Mouse (Mus musculus): ENCODE results near the gene Gm42417. TPM values are rescaled to one million over a fixed set of nuclear protein-coding genes. Genes with fewer than 3 reads are reported as not detected.
A peak's percentile ranks its signal among the peaks of the same experiment; 100 is the strongest.

Gm42417 gene
- polyA plus RNA-seq, 1 experiment from 2014 or later: not detected

DNA sequence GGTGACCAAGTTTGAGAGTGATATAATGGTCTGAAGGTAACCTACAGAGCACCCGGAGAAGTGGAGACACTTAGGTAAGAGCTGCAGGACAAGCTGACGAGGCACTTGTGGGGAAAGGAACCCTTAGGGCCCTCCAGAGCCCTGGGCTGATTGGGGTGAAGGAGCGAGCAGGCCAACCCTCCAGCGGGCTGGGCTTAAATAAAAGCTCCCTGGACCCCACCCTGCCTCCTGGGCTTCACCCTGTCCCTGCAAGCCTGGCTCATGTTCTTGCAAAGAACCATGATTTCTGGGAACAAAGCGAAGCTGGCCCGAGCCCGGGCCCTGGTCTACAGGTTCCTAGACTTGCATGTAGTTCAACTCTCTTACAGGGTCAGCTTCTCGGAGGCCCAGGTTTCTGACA is 34.3 kb upstream of the Gm42417 start:
- H3K27ac ChIP-seq (ENCODE audit: low read depth): peak overlapping the region; percentile 12; the same call in 1 of the 2 replicates
- peaks cover 18% of the 10 kb centered on the region for H3K4me1 ChIP-seq (ENCODE audit: insufficient read depth)
- H3K9me3 ChIP-seq (ENCODE audit: low read length): no peaks in the 10 kb centered on the region
- no peaks in the 10 kb centered on the region for H3K36me3 ChIP-seq (replicated peaks; ENCODE audit: insufficient read depth, low read length)
- WGBS (ENCODE audit: insufficient replicate concordance): 79% methylated on average over 8 of the region's 8 CpGs
- ATAC-seq (no peak), DNase-seq (no peak)
- H3K4me3 ChIP-seq (ENCODE audit: low read depth, low read length): no peak overlapping the region
- H3K9ac ChIP-seq (replicated peaks): no peak overlapping the region
- no peak overlapping the region for H3K4me2 ChIP-seq (ENCODE audit: low read depth, low read length)
- H3K27me3 ChIP-seq (ENCODE audit: insufficient read depth, low read length): 0 out of 2 replicates have a peak, but pooled peaks cover 2% of the 10 kb centered on the region
- no peak for TF ChIP-seq EP300 (IDR thresholded peaks at IDR 0.05; ENCODE audit: low read depth)
- no peak for TF ChIP-seq CTCF (IDR thresholded peaks at IDR 0.05; ENCODE audit: low read depth)

- ATAC-seq: no peak
- TF ChIP-seq CTCF (IDR thresholded peaks at IDR 0.05; ENCODE audit: low read depth) (no peak), EP300 (IDR thresholded peaks at IDR 0.05; ENCODE audit: low read depth) (no peak)
- Histone ChIP-seq H3K4me3 (ENCODE audit: low read depth, low read length) (no peak overlapping the region), H3K9ac (replicated peaks) (no peak overlapping the region), H3K4me2 (ENCODE audit: low read depth, low read length) (no peak overlapping the region), H3K27ac (ENCODE audit: low read depth) (peak overlapping the region; percentile 74; the same call in 1 of the 2 replicates), H3K36me3 (replicated peaks; ENCODE audit: insufficient read depth, low read length) (no peaks in the 10 kb centered on the region), H3K4me1 (ENCODE audit: insufficient read depth) (peaks cover 18% of the 10 kb centered on the region), H3K27me3 (ENCODE audit: insufficient read depth, low read length) (no peaks in the 10 kb centered on the region), H3K9me3 (ENCODE audit: low read length) (no peaks in the 10 kb centered on the region)
- WGBS (ENCODE audit: insufficient replicate concordance): 67% methylated on average over 1 of the region's 1 CpGs
- no peak for DNase-seq
These were observed 33.5 kb upstream of the Gm42417 start for GRCm38 (mm10) chr1:36572709-36573108.

- Histone ChIP-seq H3K9ac (replicated peaks) (no peak overlapping the region), H3K4me2 (ENCODE audit: low read depth, low read length) (no peak overlapping the region), H3K27ac (ENCODE audit: low read depth) (peak overlapping the region; percentile 74; the same call in 1 of the 2 replicates), H3K36me3 (replicated peaks; ENCODE audit: insufficient read depth, low read length) (no peaks in the 10 kb centered on the region), H3K4me3 (ENCODE audit: low read depth, low read length) (no peak overlapping the region), H3K9me3 (ENCODE audit: low read length) (no peaks in the 10 kb centered on the region), H3K4me1 (ENCODE audit: insufficient read depth) (peaks cover 18% of the 10 kb centered on the region), H3K27me3 (ENCODE audit: insufficient read depth, low read length) (no peaks in the 10 kb centered on the region)
- 73% methylated on average over 2 of the region's 2 CpGs for WGBS (ENCODE audit: insufficient replicate concordance)
- ATAC-seq (peak; percentile 2; the same call in 1 of the 2 replicates), DNase-seq (no peak)
- TF ChIP-seq EP300 (IDR thresholded peaks at IDR 0.05; ENCODE audit: low read depth) (no peak), CTCF (IDR thresholded peaks at IDR 0.05; ENCODE audit: low read depth) (no peak)
These were observed 33.0 kb upstream of the Gm42417 start for GRCm38 (mm10) chr1:36572140-36572700.

- Histone ChIP-seq H3K36me3 (replicated peaks; ENCODE audit: insufficient read depth, low read length) (no peaks in the 10 kb centered on the region), H3K9me3 (ENCODE audit: low read length) (no peaks in the 10 kb centered on the region), H3K9ac (replicated peaks) (no peak overlapping the region), H3K4me2 (ENCODE audit: low read depth, low read length) (no peak overlapping the region), H3K4me1 (ENCODE audit: insufficient read depth) (peaks cover 18% of the 10 kb centered on the region), H3K4me3 (ENCODE audit: low read depth, low read length) (no peak overlapping the region), H3K27ac (ENCODE audit: low read depth) (peak overlapping the region; percentile 74; the same call in 1 of the 2 replicates), H3K27me3 (ENCODE audit: insufficient read depth, low read length) (no peaks in the 10 kb centered on the region)
- WGBS (ENCODE audit: insufficient replicate concordance): 25% methylated on average over 6 of the region's 6 CpGs
- DNase-seq (peak; percentile 64), ATAC-seq (peak; percentile 78)
- TF ChIP-seq CTCF (IDR thresholded peaks at IDR 0.05; ENCODE audit: low read depth): no peak
- peak; percentile 63 for TF ChIP-seq EP300 (IDR thresholded peaks at IDR 0.05; ENCODE audit: low read depth)
These were observed 32.4 kb upstream of the Gm42417 start for GRCm38 (mm10) chr1:36571627-36572026.

GRCm38 (mm10) chr1:36570320-36570719 is 31.1 kb upstream of the Gm42417 start:
- WGBS (ENCODE audit: insufficient replicate concordance): 82% methylated on average over 5 of the region's 5 CpGs
- Histone ChIP-seq H3K4me1 (ENCODE audit: insufficient read depth) (peaks cover 10% of the 10 kb centered on the region; the same call in 1 of the 2 replicates), H3K9me3 (ENCODE audit: low read length) (no peaks in the 10 kb centered on the region), H3K4me3 (ENCODE audit: low read depth, low read length) (no peak overlapping the region), H3K9ac (replicated peaks) (no peak overlapping the region), H3K4me2 (ENCODE audit: low read depth, low read length) (no peak overlapping the region), H3K27ac (ENCODE audit: low read depth) (peak overlapping the region; percentile 55; the same call in 1 of the 2 replicates), H3K27me3 (ENCODE audit: insufficient read depth, low read length) (no peaks in the 10 kb centered on the region), H3K36me3 (replicated peaks; ENCODE audit: insufficient read depth, low read length) (no peaks in the 10 kb centered on the region)
- DNase-seq (no peak), ATAC-seq (no peak)
- TF ChIP-seq EP300 (IDR thresholded peaks at IDR 0.05; ENCODE audit: low read depth): no peak
- no peak for TF ChIP-seq CTCF (IDR thresholded peaks at IDR 0.05; ENCODE audit: low read depth)

- H3K9me3 ChIP-seq (ENCODE audit: low read length): no peaks in the 10 kb centered on the region
- no peaks in the 10 kb centered on the region for H3K27me3 ChIP-seq (ENCODE audit: insufficient read depth, low read length)
- no peak overlapping the region for H3K4me2 ChIP-seq (ENCODE audit: low read depth, low read length)
- H3K4me3 ChIP-seq (ENCODE audit: low read depth, low read length): no peak overlapping the region
- no peak overlapping the region for H3K9ac ChIP-seq (replicated peaks)
- no peaks in the 10 kb centered on the region for H3K36me3 ChIP-seq (replicated peaks; ENCODE audit: insufficient read depth, low read length)
- H3K27ac ChIP-seq (ENCODE audit: low read depth): peak overlapping the region; percentile 55; the same call in 1 of the 2 replicates
- ATAC-seq (no peak), DNase-seq (no peak)
- peaks cover 9% of the 10 kb centered on the region; the same call in 1 of the 2 replicates for H3K4me1 ChIP-seq (ENCODE audit: insufficient read depth)
- TF ChIP-seq CTCF (IDR thresholded peaks at IDR 0.05; ENCODE audit: low read depth): no peak
- no peak for TF ChIP-seq EP300 (IDR thresholded peaks at IDR 0.05; ENCODE audit: low read depth)
- WGBS (ENCODE audit: insufficient replicate concordance): 38% methylated on average over 7 of the region's 7 CpGs
These were observed 30.6 kb upstream of the Gm42417 start for GRCm38 (mm10) chr1:36569694-36570276.
